27 mouse cellular contexts compared by ENCODE assay signal in genomic region chr9:40613182-40613581, GRCm38 (mm10). TPM values are rescaled to one million over a fixed set of nuclear protein-coding genes. Genes with fewer than 3 reads are reported as not detected.
DNase-seq lines count a peak whose midpoint lies in the region; ATAC-seq lines count a peak whose summit lies in the region.
"Had no signal": no experiment of that assay in that cellular context is flagged by ENCODE, and none has a peak within 500 bp of the region (broad histone marks: within the 10 kb centered on the region; RNA-seq: fewer than 3 reads in every experiment).

No protein-coding gene starts in this region.

- H3K27me3 ChIP-seq in liver, embryonic 15.5 days = peaks cover 21% of the 10 kb centered on the region
- H3K27me3 ChIP-seq: CH12.LX; forebrain, embryonic 15.5 days; hindbrain, embryonic 12.5 days; lung, embryonic 15.5 days; neural tube, embryonic 13.5 days had no signal

- H3K36me3 ChIP-seq in liver, embryonic 15.5 days (replicated peaks) = no peaks in the 10 kb centered on the region
- H3K36me3 ChIP-seq: embryonic facial prominence, embryonic 10.5 days; forebrain, embryonic 15.5 days; heart, embryonic 12.5 days; hindbrain, embryonic 12.5 days; limb, embryonic 12.5 days; lung, embryonic 15.5 days; midbrain, embryonic 12.5 days; neural tube, embryonic 13.5 days had no signal

- ATAC-seq in liver, embryonic 15.5 days (ENCODE audit: insufficient read depth) = peak; percentile 71
- ATAC-seq: forebrain, embryonic 15.5 days; inflammation-experienced regulatory T-cells, adult 6 months had no signal

- no peak overlapping the region for H3K27ac ChIP-seq in liver, embryonic 15.5 days (replicated peaks)
- H3K27ac ChIP-seq: forebrain, embryonic 15.5 days; hindbrain, embryonic 12.5 days; limb, embryonic 12.5 days; lung, embryonic 15.5 days had no signal

- peaks cover 20% of the 10 kb centered on the region for H3K4me1 ChIP-seq in liver, embryonic 15.5 days (replicated peaks)

- no peak overlapping the region for H3K9ac ChIP-seq in liver, embryonic 15.5 days
- H3K9ac ChIP-seq: forebrain, embryonic 15.5 days; heart, embryonic 12.5 days; hindbrain, embryonic 12.5 days; limb, embryonic 12.5 days; lung, embryonic 15.5 days; midbrain, embryonic 12.5 days; neural tube, embryonic 13.5 days had no signal

- no peak overlapping the region for H3K4me3 ChIP-seq in liver, embryonic 15.5 days (replicated peaks)
- H3K4me3 ChIP-seq: embryonic facial prominence, embryonic 10.5 days; forebrain, embryonic 15.5 days; heart, embryonic 12.5 days; hindbrain, embryonic 12.5 days; limb, embryonic 12.5 days; lung, embryonic 15.5 days; midbrain, embryonic 12.5 days; neural tube, embryonic 13.5 days had no signal

- 48% methylated on average over 4 of the region's 4 CpGs for WGBS in liver, embryonic 15.5 days (ENCODE audit: insufficient replicate concordance)

- no peaks in the 10 kb centered on the region for H3K9me3 ChIP-seq in liver, embryonic 15.5 days (replicated peaks)
- H3K9me3 ChIP-seq: forebrain, embryonic 15.5 days; hindbrain, embryonic 12.5 days; lung, embryonic 15.5 days; midbrain, embryonic 12.5 days; neural tube, embryonic 13.5 days had no signal

- DNase-seq in urinary bladder, postnatal 14 days (ENCODE audit: low spot score) = peak; percentile 16
- no peak for DNase-seq in urinary bladder, postnatal 4 days (ENCODE audit: low spot score in 2 of 2)
- peak; percentile 45 for DNase-seq in adipocyte (ENCODE audit: low spot score)
- DNase-seq in thymus, postnatal 25 days = no peak
- no peak for DNase-seq in layer of hippocampus, adult 11-12 months (ENCODE audit: low spot score)
- DNase-seq in cerebellum, adult 8-10 months = no peak
- DNase-seq: cerebellum, adult 9-10 months; gastrocnemius, postnatal 10 days; heart, adult 11 months; heart, postnatal 14 days; right cerebral cortex, adult 18-20 months; thymus, postnatal 36 days had no signal

- no peak overlapping the region for H3K4me2 ChIP-seq in liver, embryonic 15.5 days
- H3K4me2 ChIP-seq: forebrain, embryonic 15.5 days; heart, embryonic 12.5 days; hindbrain, embryonic 12.5 days; limb, embryonic 12.5 days; lung, embryonic 15.5 days; midbrain, embryonic 12.5 days; neural tube, embryonic 13.5 days had no signal

RNA-seq across cellular contexts. Expression of gene Gm21915, which starts 57.2 kb away (rescaled TPM):
- polyA plus RNA-seq in liver, embryonic 15.5 days (2015; fragmentation: Nextera tagmentation; extraction: Ambion mirVana) = not detected in 2 replicates
- polyA plus RNA-seq: embryonic facial prominence, embryonic 10.5 days; forebrain, embryonic 15.5 days; heart, embryonic 12.5 days; hindbrain, embryonic 12.5 days; inflammation-experienced regulatory T-cells, adult 6 months; kidney, embryonic 14.5 days; large intestine, adult 2 months; limb, embryonic 12.5 days; lung, embryonic 15.5 days; macrophage; midbrain, embryonic 12.5 days; neural tube, embryonic 13.5 days; testis, adult 2 months had no signal

Comparison
In these comparisons a context has a peak if more than half of its experiments do, and no peak if none do; other contexts are left out.
1. DNase-seq: peak in urinary bladder, postnatal 14 days (single experiment) and adipocyte (single experiment); none in urinary bladder, postnatal 4 days (0 of 2), thymus, postnatal 25 days (single experiment), layer of hippocampus, adult 11-12 months (single experiment) and cerebellum, adult 8-10 months (single experiment).